Mouse (Mus musculus) liver, adult 2 months (tissue): Measurements from ENCODE around the gene Kmt2d.

Experiments used
- CTCF ChIP-seq: fragments of 200-500 bp; IDR thresholded peaks from 2 replicates; pipeline ENCODE4 v1.5.1; 2011; ENCODE audit warnings: low read depth, low read length, control low read depth
- POLR2A ChIP-seq: fragments of 200-500 bp; IDR thresholded peaks from 2 replicates; pipeline ENCODE4 v1.6.1; 2011; ENCODE audit warnings: low read length, control low read depth; ENCODE audit not compliant: insufficient read depth; ENCODE audit errors: extremely low read depth

DNA sequence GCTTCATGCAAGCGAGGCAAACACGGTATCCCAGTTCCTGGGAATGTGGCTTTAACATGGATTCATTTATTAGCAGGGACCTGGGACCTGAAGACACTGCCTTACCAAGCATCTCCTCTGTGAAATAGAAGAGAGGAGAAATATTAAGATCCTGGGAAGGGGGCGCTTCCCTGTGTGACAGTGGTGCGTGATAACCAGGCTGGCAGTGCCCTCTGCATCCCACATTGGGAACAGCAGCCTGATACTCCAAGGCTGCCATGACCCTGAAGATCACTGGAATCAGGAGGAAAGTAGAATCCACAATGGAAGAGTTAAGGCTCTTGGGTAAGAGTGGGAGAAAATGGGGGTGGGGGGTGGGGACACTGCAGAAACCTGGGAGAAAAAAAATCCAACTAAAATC lies 83.1 kb downstream of the Kmt2d start:
- no peak for TF ChIP-seq CTCF
- TF ChIP-seq POLR2A = no peak
